Mouse (Mus musculus): ENCODE results near the gene Cx3cr1.

DNA sequence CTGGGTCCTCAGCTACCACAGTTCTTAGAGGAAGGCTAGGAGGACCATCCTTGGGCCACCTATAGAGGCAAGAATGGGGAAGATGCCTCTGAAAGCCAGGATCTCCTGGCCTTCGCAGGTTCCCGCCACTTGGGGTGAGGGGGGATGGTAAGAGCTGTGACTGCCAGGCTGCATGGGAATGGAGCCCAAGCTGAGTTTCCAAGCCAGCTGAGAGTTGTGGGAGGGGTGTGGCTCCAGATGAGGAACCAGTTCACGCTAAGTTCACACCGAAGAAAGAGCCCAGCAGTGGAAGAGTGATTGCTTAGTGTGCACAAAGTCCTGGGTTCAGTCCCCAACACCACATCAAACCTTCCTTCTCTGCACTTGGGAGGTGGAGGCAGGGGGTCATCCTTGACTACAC is 107.5 kb downstream of the Cx3cr1 start:
- TF ChIP-seq POLR2A (IDR thresholded peaks at IDR 0.05; ENCODE audit: borderline replicate concordance, extremely low read depth, insufficient read depth, insufficient read length, poor library complexity, severe bottlenecking) (no peak), CTCF (IDR thresholded peaks at IDR 0.05; ENCODE audit: borderline replicate concordance, extremely low read depth, insufficient read depth, insufficient read length) (no peak)

All from brain, embryonic 14.5 days (tissue).